In the genomic region with DNA sequence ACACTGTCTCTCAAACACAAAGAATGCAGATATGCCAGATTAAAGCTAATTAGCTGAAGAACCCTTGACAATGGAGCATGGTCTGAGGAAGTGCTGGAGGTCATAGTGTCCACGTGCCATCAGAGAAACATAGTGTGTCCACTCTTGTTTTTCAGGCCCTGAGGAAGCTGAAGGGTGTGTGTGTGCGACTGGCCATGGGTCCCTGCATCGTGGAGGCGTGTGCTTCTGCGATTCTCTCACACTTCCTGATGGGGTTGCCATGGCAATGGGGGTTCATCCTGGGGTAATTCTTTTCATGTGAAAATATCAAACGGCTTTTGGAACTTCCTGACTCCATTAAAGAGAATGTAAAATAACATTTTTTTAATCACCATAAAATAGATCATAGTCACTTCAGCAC, we compare ENCODE assay signal across 23 mouse cellular contexts. TPM values are rescaled to one million over a fixed set of nuclear protein-coding genes. Genes with fewer than 3 reads are reported as not detected.
A peak's percentile ranks its signal among the peaks of the same experiment; 100 is the strongest.
DNase-seq lines count a peak whose midpoint lies in the region; ATAC-seq and TF ChIP-seq lines count a peak whose summit lies in the region.
"Had no signal": no experiment of that assay in that cellular context is flagged by ENCODE, and none has a peak within 500 bp of the region (broad histone marks: within the 10 kb centered on the region; RNA-seq: fewer than 3 reads in every experiment).

No protein-coding gene starts in this region.

- intact Hi-C loops in heart, postnatal 10 days (cut with DNase I) = no loop called here

- peak; percentile 8 to 32 for DNase-seq in layer of hippocampus, adult 2 months (ENCODE audit: low spot score in 2 of 2)
- no peak for DNase-seq in layer of hippocampus, postnatal 36 days
- DNase-seq in right cerebral cortex, postnatal 10 days (ENCODE audit: low spot score in 2 of 2) = peak; percentile 50 to 57
- DNase-seq in right cerebral cortex, adult 18-20 months = no peak
- DNase-seq in induced T-regulatory cell, adult 2 months (ENCODE audit: low read depth) = peak; percentile 23
- DNase-seq in naive thymus-derived CD4-positive, alpha-beta T cell, adult 2 months (ENCODE audit: low read depth) = peak; percentile 21
- DNase-seq in heart, postnatal 10 days = no peak
- DNase-seq: adrenal gland, postnatal 10 days; B cell, adult 2 months; cerebellum, adult 11 months; cerebellum, postnatal 14 days; gastrocnemius, postnatal 14 days; kidney, adult 9 months; kidney, postnatal 36 days; lung, adult 2 months; thymus, postnatal 25 days had no signal

- no peak overlapping the region for H3K27ac ChIP-seq in layer of hippocampus, adult 2 months
- H3K27ac ChIP-seq: embryonic facial prominence, embryonic 13.5 days; hindbrain, embryonic 12.5 days; liver, embryonic 12.5 days had no signal

- H3K4me3 ChIP-seq in layer of hippocampus, adult 2 months = no peak overlapping the region
- H3K4me3 ChIP-seq: embryonic facial prominence, embryonic 13.5 days; hindbrain, embryonic 12.5 days; liver, embryonic 12.5 days; megakaryocyte, embryonic 14.5 days had no signal

- TF ChIP-seq CTCF in layer of hippocampus, adult 2 months (conservative IDR thresholded peaks at IDR 0.05) = no peak

- ATAC-seq in erythroblast, adult 5-6 weeks (replicated peaks; ENCODE audit: low FRiP score, poor library complexity, severe bottlenecking) = no peak
- ATAC-seq: liver, embryonic 12.5 days; Patski had no signal

RNA-seq across cellular contexts. Expression of gene Slc9b2, which starts 16.9 kb away (rescaled TPM):
- total RNA-seq in layer of hippocampus, adult 2 months (2021) = 1 to 10 TPM; 2.9 to 3.2 TPM
- total RNA-seq in layer of hippocampus, postnatal 36 days (2021) = 1 to 10 TPM; 2.7 to 3.9 TPM
- under 1 TPM; 0.20 to 0.43 TPM for total RNA-seq in heart, postnatal 10 days (2021)
- not detected in 2 replicates for total RNA-seq in erythroblast, adult 5-6 weeks (2015; ENCODE audit: low replicate concordance)
- not detected in 2 replicates for total RNA-seq in erythroblast, adult 5-6 weeks (2017; ENCODE audit: low replicate concordance)

RNA-seq across cellular contexts. Expression of gene Slc9b1, which starts 23.5 kb away (rescaled TPM):
- total RNA-seq in layer of hippocampus, adult 2 months (2021) = not detected
- not detected for total RNA-seq in layer of hippocampus, postnatal 36 days (2021)
- total RNA-seq in heart, postnatal 10 days (2021) = under 1 TPM; 0.45 to 0.60 TPM
- not detected in 2 replicates for total RNA-seq in erythroblast, adult 5-6 weeks (2015; ENCODE audit: low replicate concordance)
- not detected in 2 replicates for total RNA-seq in erythroblast, adult 5-6 weeks (2017; ENCODE audit: low replicate concordance)
- total RNA-seq: gastrocnemius, postnatal 14 days; neutrophil, adult 5-6 weeks had no signal

RNA-seq across cellular contexts. Expression of gene Bdh2, which starts 43.3 kb away (rescaled TPM):
- total RNA-seq in layer of hippocampus, adult 2 months (2021) = 1 to 10 TPM; 4.7 to 5.3 TPM
- 1 to 10 TPM; 2.9 to 5.7 TPM for total RNA-seq in layer of hippocampus, postnatal 36 days (2021)
- 1 to 10 TPM; 5.1 to 6.6 TPM for total RNA-seq in heart, postnatal 10 days (2021)
- not detected in 2 replicates for total RNA-seq in erythroblast, adult 5-6 weeks (2015; ENCODE audit: low replicate concordance)
- not detected in 2 replicates for total RNA-seq in erythroblast, adult 5-6 weeks (2017; ENCODE audit: low replicate concordance)
- total RNA-seq: neutrophil, adult 5-6 weeks had no signal

Comparison
In these comparisons a context has a peak if more than half of its experiments do, and no peak if none do; other contexts are left out.
1. DNase-seq: peak in layer of hippocampus, adult 2 months (2 of 2), right cerebral cortex, postnatal 10 days (2 of 2), induced T-regulatory cell, adult 2 months (single experiment) and naive thymus-derived CD4-positive, alpha-beta T cell, adult 2 months (single experiment); none in layer of hippocampus, postnatal 36 days (0 of 2), right cerebral cortex, adult 18-20 months (single experiment) and heart, postnatal 10 days (0 of 2).